Comparison of ENCODE assay signal across 34 mouse cellular contexts in the genomic region with DNA sequence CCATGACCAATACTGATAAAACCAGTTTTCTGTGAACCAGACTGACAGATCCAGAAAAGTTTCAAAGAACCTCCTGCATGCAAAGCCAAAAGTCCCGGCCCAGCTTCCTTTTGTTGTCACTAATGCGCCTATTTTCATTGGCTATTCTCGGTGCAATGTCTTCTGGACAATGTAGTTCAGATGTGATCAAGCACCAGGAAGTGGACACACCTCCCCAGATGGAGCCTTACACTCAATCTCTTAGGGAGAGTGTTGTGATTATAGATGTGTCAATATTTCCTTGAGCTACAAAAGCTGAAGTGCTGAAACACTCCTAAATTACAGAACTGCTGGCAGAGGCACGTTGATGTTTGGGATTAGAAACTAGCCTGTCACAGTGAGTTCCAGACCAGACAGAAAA. TPM values are rescaled to one million over a fixed set of nuclear protein-coding genes. Genes with fewer than 3 reads are reported as not detected.
"Had no signal": no experiment of that assay in that cellular context is flagged by ENCODE, and none has a peak within 500 bp of the region (broad histone marks: within the 10 kb centered on the region; RNA-seq: fewer than 3 reads in every experiment).

No protein-coding gene starts in this region.

RNA-seq across cellular contexts. Expression of a gene that starts 32.3 kb away (rescaled TPM):
- total RNA-seq: common myeloid progenitor, adult 5-6 weeks; forebrain, postnatal 0 days; gastrocnemius, adult 18-20 months; gastrocnemius, adult 2 months; gastrocnemius, adult 8-10 months; gastrocnemius, postnatal 10 days; gastrocnemius, postnatal 14 days; gastrocnemius, postnatal 25 days; gastrocnemius, postnatal 36 days; gastrocnemius, postnatal 4 days; granulocyte monocyte progenitor cell, adult 5-6 weeks; heart, adult 18-20 months; heart, adult 2 months; heart, adult 8-10 months had no signal
- polyA plus RNA-seq: cortical plate, adult 2 months; embryonic facial prominence, embryonic 10.5 days; embryonic facial prominence, embryonic 11.5 days; embryonic facial prominence, embryonic 12.5 days; embryonic facial prominence, embryonic 13.5 days; embryonic facial prominence, embryonic 14.5 days; embryonic facial prominence, embryonic 15.5 days; erythroblast, embryonic 14.5 days; forebrain, embryonic 10.5 days; forebrain, embryonic 11.5 days; forebrain, embryonic 12.5 days; forebrain, embryonic 13.5 days; forebrain, embryonic 14.5 days; forebrain, embryonic 15.5 days; forebrain, embryonic 16.5 days; forebrain, postnatal 0 days; frontal cortex, adult 2 months; gonadal fat pad, adult 2 months; heart, adult 2 months; heart, embryonic 11.5 days; heart, embryonic 12.5 days; heart, embryonic 13.5 days had no signal

RNA-seq across cellular contexts. Expression of a gene that starts 34.8 kb away (rescaled TPM):
- total RNA-seq: common myeloid progenitor, adult 5-6 weeks; forebrain, postnatal 0 days; gastrocnemius, adult 18-20 months; gastrocnemius, adult 2 months; gastrocnemius, adult 8-10 months; gastrocnemius, postnatal 10 days; gastrocnemius, postnatal 14 days; gastrocnemius, postnatal 25 days; gastrocnemius, postnatal 36 days; gastrocnemius, postnatal 4 days; granulocyte monocyte progenitor cell, adult 5-6 weeks; heart, adult 18-20 months; heart, adult 2 months; heart, adult 8-10 months had no signal
- polyA plus RNA-seq: cortical plate, adult 2 months; embryonic facial prominence, embryonic 10.5 days; embryonic facial prominence, embryonic 11.5 days; embryonic facial prominence, embryonic 12.5 days; embryonic facial prominence, embryonic 13.5 days; embryonic facial prominence, embryonic 14.5 days; embryonic facial prominence, embryonic 15.5 days; erythroblast, embryonic 14.5 days; forebrain, embryonic 10.5 days; forebrain, embryonic 11.5 days; forebrain, embryonic 12.5 days; forebrain, embryonic 13.5 days; forebrain, embryonic 14.5 days; forebrain, embryonic 15.5 days; forebrain, embryonic 16.5 days; forebrain, postnatal 0 days; frontal cortex, adult 2 months; gonadal fat pad, adult 2 months; heart, adult 2 months; heart, embryonic 11.5 days; heart, embryonic 12.5 days; heart, embryonic 13.5 days had no signal
